Mouse (Mus musculus) hindbrain, embryonic 11.5 days (tissue): ENCODE data around the gene Sec22b. TPM values are rescaled to one million over a fixed set of nuclear protein-coding genes. Genes with fewer than 3 reads are reported as not detected.

Experiments used
- ATAC-seq: fragments of 200-750 bp; cut with Nextera tagmentation; 2 replicates; pipeline ENCODE4 v1.8.0; 2017; ENCODE audit warnings: mild to moderate bottlenecking, moderate TSS enrichment, moderate library complexity; ENCODE audit not compliant: low FRiP score
- DNase-seq: peaks from one replicate; pipeline ENCODE4 v3.0.0-alpha.2; 2015; ENCODE audit warnings: low spot score
- H3K27ac ChIP-seq: fragments of 300-500 bp; sonication (generic); 2 replicates; pipeline ENCODE4 v1.5.1; 2014; ENCODE audit warnings: mild to moderate bottlenecking, low read depth, low read length
- H3K27me3 ChIP-seq: fragments of 300-500 bp; sonication (generic); 2 replicates; pipeline ENCODE4 v1.6.1; 2014; ENCODE audit warnings: mild to moderate bottlenecking, low read length, moderate library complexity, mixed read lengths; ENCODE audit not compliant: control insufficient read depth, insufficient read depth
- H3K36me3 ChIP-seq: fragments of 300-500 bp; sonication (generic); 2 replicates; pipeline ENCODE4 v1.6.1; 2014; ENCODE audit warnings: mild to moderate bottlenecking, low read length, moderate library complexity, mixed read lengths; ENCODE audit not compliant: control insufficient read depth, insufficient read depth
- H3K4me1 ChIP-seq: fragments of 300-500 bp; sonication (generic); replicated peaks from 2 replicates; pipeline ENCODE4 v1.6.1; 2014; ENCODE audit warnings: low read length, mixed read lengths; ENCODE audit not compliant: control insufficient read depth, insufficient read depth
- H3K4me2 ChIP-seq: fragments of 300-500 bp; sonication (generic); replicated peaks from 2 replicates; pipeline ENCODE4 v1.6.1; 2014; ENCODE audit warnings: mild to moderate bottlenecking, low read depth, low read length
- H3K4me3 ChIP-seq: fragments of 300-500 bp; sonication (generic); 2 replicates; pipeline ENCODE4 v1.5.1; 2014; ENCODE audit warnings: low read depth, low read length
- H3K9ac ChIP-seq: fragments of 300-500 bp; sonication (generic); 2 replicates; pipeline ENCODE4 v1.6.1; 2014; ENCODE audit warnings: low read depth, low read length
- H3K9me3 ChIP-seq: fragments of 300-500 bp; sonication (generic); 2 replicates; pipeline ENCODE4 v1.6.1; 2016; ENCODE audit warnings: low read length; ENCODE audit not compliant: control insufficient read depth
- WGBS: fragments of 180-500 bp; shearing (Covaris S2); extraction: QIAGEN DNeasy Blood & Tissue Kit; methylation state at CpG from one replicate; pipeline ENCODE4 v1.1.7; 2014; 5-methylcytosine and 5-hydroxymethylcytosine counted together
- polyA plus RNA-seq: library from polyadenylated mRNA; unstranded; fragments of >200 nt; fragmentation: Nextera tagmentation; extraction: Ambion mirVana; gene quantifications from 2 replicates; pipeline ENCODE4 v1.2.1, GENCODE M21; 2014

The Sec22b gene
- polyA plus RNA-seq, 1 experiment from 2014 or later: 135 TPM

GRCm38 (mm10) chr3:97933811-97934210 lies 32.8 kb downstream of the Sec22b start:
- H3K4me2 ChIP-seq: no peak overlapping the region
- no peaks in the 10 kb centered on the region for H3K36me3 ChIP-seq
- ATAC-seq (no peak), DNase-seq (no peak)
- no peak overlapping the region for H3K9ac ChIP-seq
- H3K27ac ChIP-seq: no peak overlapping the region
- H3K9me3 ChIP-seq: no peaks in the 10 kb centered on the region
- no peaks in the 10 kb centered on the region for H3K27me3 ChIP-seq
- no peak overlapping the region for H3K4me3 ChIP-seq
- peaks cover 9% of the 10 kb centered on the region; the same call in 1 of the 2 replicates for H3K4me1 ChIP-seq
- WGBS: 80% methylated on average over 5 of the region's 5 CpGs

- Histone ChIP-seq H3K4me1 (peaks cover 9% of the 10 kb centered on the region; the same call in 1 of the 2 replicates), H3K36me3 (no peaks in the 10 kb centered on the region), H3K27me3 (no peaks in the 10 kb centered on the region), H3K9ac (no peak overlapping the region), H3K4me2 (no peak overlapping the region), H3K27ac (no peak overlapping the region), H3K9me3 (no peaks in the 10 kb centered on the region), H3K4me3 (no peak overlapping the region)
- WGBS: 81% methylated on average over 6 of the region's 6 CpGs
- no peak for DNase-seq
- no peak for ATAC-seq
Observed at GRCm38 (mm10) chr3:97934331-97935300, 33.6 kb downstream of the Sec22b start.

- Histone ChIP-seq H3K36me3 (no peaks in the 10 kb centered on the region), H3K4me3 (no peak overlapping the region), H3K27ac (no peak overlapping the region), H3K9ac (no peak overlapping the region), H3K27me3 (no peaks in the 10 kb centered on the region), H3K4me2 (no peak overlapping the region), H3K4me1 (peaks cover 16% of the 10 kb centered on the region), H3K9me3 (no peaks in the 10 kb centered on the region)
- WGBS: 45% methylated on average over 17 of the region's 17 CpGs
- no peak for DNase-seq
- no peak for ATAC-seq
Observed at GRCm38 (mm10) chr3:97937068-97937944, 36.3 kb downstream of the Sec22b start.

- H3K4me2 ChIP-seq: no peak overlapping the region
Observed at GRCm38 (mm10) chr3:97937945-97938266, 36.9 kb downstream of the Sec22b start.

GRCm38 (mm10) chr3:97938814-97939526 lies 38.0 kb downstream of the Sec22b start:
- ATAC-seq (peak; percentile 62; the same call in 1 of the 2 replicates), DNase-seq (peak; percentile 51)
- WGBS: 18% methylated on average over 7 of the region's 7 CpGs
- Histone ChIP-seq H3K4me1 (peaks cover 18% of the 10 kb centered on the region), H3K27ac (peak overlapping the region; percentile 47), H3K27me3 (no peaks in the 10 kb centered on the region), H3K9me3 (no peaks in the 10 kb centered on the region), H3K36me3 (no peaks in the 10 kb centered on the region), H3K4me2 (no peak overlapping the region), H3K4me3 (no peak overlapping the region), H3K9ac (no peak overlapping the region)

More at GRCm38 (mm10) chr3:97937945-97938266, 36.9 kb downstream of the Sec22b start:
- Histone ChIP-seq H3K27me3 (no peaks in the 10 kb centered on the region), H3K9me3 (no peaks in the 10 kb centered on the region), H3K27ac (no peak overlapping the region), H3K4me1 (peaks cover 18% of the 10 kb centered on the region), H3K4me3 (no peak overlapping the region), H3K9ac (no peak overlapping the region), H3K36me3 (no peaks in the 10 kb centered on the region)
- DNase-seq (no peak), ATAC-seq (no peak)
- WGBS: 51% methylated on average over 6 of the region's 6 CpGs

GRCm38 (mm10) chr3:97939626-97940510 lies 38.9 kb downstream of the Sec22b start:
- Histone ChIP-seq H3K4me2 (no peak overlapping the region), H3K27me3 (no peaks in the 10 kb centered on the region), H3K9me3 (no peaks in the 10 kb centered on the region), H3K4me1 (peaks cover 18% of the 10 kb centered on the region), H3K27ac (peak overlapping the region; percentile 47), H3K36me3 (no peaks in the 10 kb centered on the region), H3K4me3 (no peak overlapping the region), H3K9ac (no peak overlapping the region)
- DNase-seq: peak; percentile 45
- peak; percentile 36; the same call in 1 of the 2 replicates for ATAC-seq
- 3% methylated on average over 10 of the region's 10 CpGs for WGBS

GRCm38 (mm10) chr3:97940511-97941204 lies 39.7 kb downstream of the Sec22b start:
- Histone ChIP-seq H3K4me2 (no peak overlapping the region), H3K27ac (peak overlapping the region; percentile 65), H3K27me3 (no peaks in the 10 kb centered on the region), H3K4me1 (peaks cover 18% of the 10 kb centered on the region), H3K9me3 (no peaks in the 10 kb centered on the region), H3K4me3 (no peak overlapping the region), H3K9ac (peak overlapping the region; percentile 17; the same call in 1 of the 2 replicates), H3K36me3 (no peaks in the 10 kb centered on the region)
- WGBS: 7% methylated on average over 9 of the region's 9 CpGs
- ATAC-seq: 0 out of 2 replicates have a peak, but pooled peaks have one; percentile 21
- peak; percentile 45 for DNase-seq
